Mouse (Mus musculus): ENCODE results near the gene Fam136a. TPM values are rescaled to one million over a fixed set of nuclear protein-coding genes. Genes with fewer than 3 reads are reported as not detected.
"Not testable (repeated sequence)": the region's sequence is repeated elsewhere in the genome, so short reads cannot be mapped to it uniquely, and the experiment has no call there.

Fam136a gene
- polyA plus RNA-seq, 1 experiment from 2014 or later, result 123 TPM

GRCm38 (mm10) chr6:86370764-86371339 is 5.4 kb downstream of the Fam136a start, which contains the start of gene Snrpg:
Gene Snrpg (plus strand): TSS chr6:86371304.
- 14% methylated on average over 15 of the region's 15 CpGs for WGBS
- ATAC-seq (ENCODE audit: insufficient number of reproducible peaks, insufficient read depth, low FRiP score, low read depth), result no peak
- H3K27me3 ChIP-seq (ENCODE audit: control insufficient read depth, insufficient read depth, low read length), result no peaks in the 10 kb centered on the region
- H3K36me3 ChIP-seq (ENCODE audit: control insufficient read depth, insufficient read depth, low read length), result peaks cover 4% of the 10 kb centered on the region
- H3K9ac ChIP-seq (replicated peaks; ENCODE audit: low read depth, low read length), result peak within 1 kb of the TSS; percentile 73
- peaks cover 14% of the 10 kb centered on the region for H3K4me1 ChIP-seq (ENCODE audit: control insufficient read depth, insufficient read depth, low read length)
- peak within 1 kb of the TSS; percentile 83 for H3K4me2 ChIP-seq (replicated peaks; ENCODE audit: low read depth, low read length)
- peak within 1 kb of the TSS; percentile 76 for H3K4me3 ChIP-seq (ENCODE audit: low read depth, low read length)
- H3K27ac ChIP-seq (ENCODE audit: low read length), result peak within 1 kb of the TSS; percentile 84
- H3K9me3 ChIP-seq (ENCODE audit: control insufficient read depth, low read depth, low read length), result no peaks in the 10 kb centered on the region

- ATAC-seq (ENCODE audit: insufficient number of reproducible peaks, insufficient read depth, low FRiP score, low read depth), result peak; percentile 95
- peak overlapping the region; percentile 83 for H3K4me2 ChIP-seq (replicated peaks; ENCODE audit: low read depth, low read length)
- WGBS, result under 1% methylated on average over 50 of the region's 50 CpGs
- H3K9ac ChIP-seq (replicated peaks; ENCODE audit: low read depth, low read length), result peak overlapping the region; percentile 73
- peaks cover 14% of the 10 kb centered on the region for H3K4me1 ChIP-seq (ENCODE audit: control insufficient read depth, insufficient read depth, low read length)
- H3K4me3 ChIP-seq (ENCODE audit: low read depth, low read length), result peak overlapping the region; percentile 76
- H3K9me3 ChIP-seq (ENCODE audit: control insufficient read depth, low read depth, low read length), result no peaks in the 10 kb centered on the region
- peaks cover 9% of the 10 kb centered on the region for H3K36me3 ChIP-seq (ENCODE audit: control insufficient read depth, insufficient read depth, low read length)
- H3K27me3 ChIP-seq (ENCODE audit: control insufficient read depth, insufficient read depth, low read length), result no peaks in the 10 kb centered on the region
- H3K27ac ChIP-seq (ENCODE audit: low read length), result peak overlapping the region; percentile 84
Measured at GRCm38 (mm10) chr6:86371340-86371911, 6.0 kb downstream of the Fam136a start.

GRCm38 (mm10) chr6:86371950-86372516 is 6.6 kb downstream of the Fam136a start:
- no peak for ATAC-seq (ENCODE audit: insufficient number of reproducible peaks, insufficient read depth, low FRiP score, low read depth)
- 6% methylated on average over 12 of the region's 12 CpGs for WGBS
- Histone ChIP-seq H3K4me2 (replicated peaks; ENCODE audit: low read depth, low read length) (peak overlapping the region; percentile 83), H3K9ac (replicated peaks; ENCODE audit: low read depth, low read length) (peak overlapping the region; percentile 73), H3K4me1 (ENCODE audit: control insufficient read depth, insufficient read depth, low read length) (peaks cover 14% of the 10 kb centered on the region), H3K27ac (ENCODE audit: low read length) (peak overlapping the region; percentile 84; the same call in 1 of the 2 replicates), H3K4me3 (ENCODE audit: low read depth, low read length) (peak overlapping the region; percentile 76), H3K36me3 (ENCODE audit: control insufficient read depth, insufficient read depth, low read length) (peaks cover 14% of the 10 kb centered on the region), H3K9me3 (ENCODE audit: control insufficient read depth, low read depth, low read length) (no peaks in the 10 kb centered on the region), H3K27me3 (ENCODE audit: control insufficient read depth, insufficient read depth, low read length) (no peaks in the 10 kb centered on the region)

GRCm38 (mm10) chr6:86373556-86373955 is 8.1 kb downstream of the Fam136a start:
- 95% methylated on average over 6 of the region's 6 CpGs for WGBS

GRCm38 (mm10) chr6:86378341-86378740 is 12.9 kb downstream of the Fam136a start:
- no peak overlapping the region for H3K9ac ChIP-seq (replicated peaks; ENCODE audit: low read depth, low read length)
- H3K27ac ChIP-seq (ENCODE audit: low read length), result no peak overlapping the region
- 88% methylated on average over 3 of the region's 3 CpGs for WGBS
- H3K27me3 ChIP-seq (ENCODE audit: control insufficient read depth, insufficient read depth, low read length), result no peaks in the 10 kb centered on the region
- H3K4me3 ChIP-seq (ENCODE audit: low read depth, low read length), result no peak overlapping the region
- H3K36me3 ChIP-seq (ENCODE audit: control insufficient read depth, insufficient read depth, low read length), result peaks cover 34% of the 10 kb centered on the region
- H3K4me1 ChIP-seq (ENCODE audit: control insufficient read depth, insufficient read depth, low read length), result no peaks in the 10 kb centered on the region
- H3K4me2 ChIP-seq (replicated peaks; ENCODE audit: low read depth, low read length), result no peak overlapping the region
- no peaks in the 10 kb centered on the region for H3K9me3 ChIP-seq (ENCODE audit: control insufficient read depth, low read depth, low read length)
- ATAC-seq (ENCODE audit: insufficient number of reproducible peaks, insufficient read depth, low FRiP score, low read depth), result no peak

More at GRCm38 (mm10) chr6:86373556-86373955, 8.1 kb downstream of the Fam136a start:
- Histone ChIP-seq H3K9me3 (ENCODE audit: control insufficient read depth, low read depth, low read length) (no peaks in the 10 kb centered on the region), H3K27me3 (ENCODE audit: control insufficient read depth, insufficient read depth, low read length) (no peaks in the 10 kb centered on the region), H3K4me3 (ENCODE audit: low read depth, low read length) (no peak overlapping the region), H3K9ac (replicated peaks; ENCODE audit: low read depth, low read length) (no peak overlapping the region), H3K4me2 (replicated peaks; ENCODE audit: low read depth, low read length) (no peak overlapping the region), H3K27ac (ENCODE audit: low read length) (no peak overlapping the region), H3K36me3 (ENCODE audit: control insufficient read depth, insufficient read depth, low read length) (peaks cover 29% of the 10 kb centered on the region), H3K4me1 (ENCODE audit: control insufficient read depth, insufficient read depth, low read length) (peaks cover 14% of the 10 kb centered on the region)
- ATAC-seq (ENCODE audit: insufficient number of reproducible peaks, insufficient read depth, low FRiP score, low read depth), result no peak

GRCm38 (mm10) chr6:86380112-86380511 is 14.7 kb downstream of the Fam136a start:
- 88% methylated on average over 6 of the region's 8 CpGs for WGBS
- not testable (repeated sequence) for H3K27me3 ChIP-seq (ENCODE audit: control insufficient read depth, insufficient read depth, low read length); H3K9me3 ChIP-seq (ENCODE audit: control insufficient read depth, low read depth, low read length); H3K27ac ChIP-seq (ENCODE audit: low read length); H3K9ac ChIP-seq (replicated peaks; ENCODE audit: low read depth, low read length); ATAC-seq (ENCODE audit: insufficient number of reproducible peaks, insufficient read depth, low FRiP score, low read depth); H3K4me1 ChIP-seq (ENCODE audit: control insufficient read depth, insufficient read depth, low read length); H3K4me3 ChIP-seq (ENCODE audit: low read depth, low read length); H3K4me2 ChIP-seq (replicated peaks; ENCODE audit: low read depth, low read length)
- H3K36me3 ChIP-seq (ENCODE audit: control insufficient read depth, insufficient read depth, low read length), result peaks cover 30% of the 10 kb centered on the region

- H3K9me3 ChIP-seq (ENCODE audit: control insufficient read depth, low read depth, low read length), result no peaks in the 10 kb centered on the region
Measured at GRCm38 (mm10) chr6:86382551-86382950, 17.1 kb downstream of the Fam136a start.

GRCm38 (mm10) chr6:86383370-86383769 is 17.9 kb downstream of the Fam136a start:
- WGBS, result 49% methylated on average over 16 of the region's 16 CpGs
- no peaks in the 10 kb centered on the region for H3K27me3 ChIP-seq (ENCODE audit: control insufficient read depth, insufficient read depth, low read length)
- H3K27ac ChIP-seq (ENCODE audit: low read length), result no peak overlapping the region
- peaks cover 26% of the 10 kb centered on the region for H3K36me3 ChIP-seq (ENCODE audit: control insufficient read depth, insufficient read depth, low read length)
- no peak overlapping the region for H3K9ac ChIP-seq (replicated peaks; ENCODE audit: low read depth, low read length)
- no peak for ATAC-seq (ENCODE audit: insufficient number of reproducible peaks, insufficient read depth, low FRiP score, low read depth)
- H3K4me1 ChIP-seq (ENCODE audit: control insufficient read depth, insufficient read depth, low read length), result no peaks in the 10 kb centered on the region
- no peak overlapping the region for H3K4me2 ChIP-seq (replicated peaks; ENCODE audit: low read depth, low read length)
- H3K4me3 ChIP-seq (ENCODE audit: low read depth, low read length), result no peak overlapping the region
- no peaks in the 10 kb centered on the region for H3K9me3 ChIP-seq (ENCODE audit: control insufficient read depth, low read depth, low read length)

More at GRCm38 (mm10) chr6:86382551-86382950, 17.1 kb downstream of the Fam136a start:
- no peak for ATAC-seq (ENCODE audit: insufficient number of reproducible peaks, insufficient read depth, low FRiP score, low read depth)
- Histone ChIP-seq H3K4me3 (ENCODE audit: low read depth, low read length) (no peak overlapping the region), H3K4me1 (ENCODE audit: control insufficient read depth, insufficient read depth, low read length) (no peaks in the 10 kb centered on the region), H3K27me3 (ENCODE audit: control insufficient read depth, insufficient read depth, low read length) (no peaks in the 10 kb centered on the region), H3K27ac (ENCODE audit: low read length) (no peak overlapping the region), H3K4me2 (replicated peaks; ENCODE audit: low read depth, low read length) (no peak overlapping the region), H3K36me3 (ENCODE audit: control insufficient read depth, insufficient read depth, low read length) (peaks cover 26% of the 10 kb centered on the region), H3K9ac (replicated peaks; ENCODE audit: low read depth, low read length) (no peak overlapping the region)
